Mouse (Mus musculus) urinary bladder, postnatal 14 days (tissue): ENCODE results near the gene Gamt.

Experiments used
- DNase-seq: peaks from one replicate; pipeline ENCODE4 v3.0.0; 2021; ENCODE audit warnings: low spot score

Gamt gene

DNA sequence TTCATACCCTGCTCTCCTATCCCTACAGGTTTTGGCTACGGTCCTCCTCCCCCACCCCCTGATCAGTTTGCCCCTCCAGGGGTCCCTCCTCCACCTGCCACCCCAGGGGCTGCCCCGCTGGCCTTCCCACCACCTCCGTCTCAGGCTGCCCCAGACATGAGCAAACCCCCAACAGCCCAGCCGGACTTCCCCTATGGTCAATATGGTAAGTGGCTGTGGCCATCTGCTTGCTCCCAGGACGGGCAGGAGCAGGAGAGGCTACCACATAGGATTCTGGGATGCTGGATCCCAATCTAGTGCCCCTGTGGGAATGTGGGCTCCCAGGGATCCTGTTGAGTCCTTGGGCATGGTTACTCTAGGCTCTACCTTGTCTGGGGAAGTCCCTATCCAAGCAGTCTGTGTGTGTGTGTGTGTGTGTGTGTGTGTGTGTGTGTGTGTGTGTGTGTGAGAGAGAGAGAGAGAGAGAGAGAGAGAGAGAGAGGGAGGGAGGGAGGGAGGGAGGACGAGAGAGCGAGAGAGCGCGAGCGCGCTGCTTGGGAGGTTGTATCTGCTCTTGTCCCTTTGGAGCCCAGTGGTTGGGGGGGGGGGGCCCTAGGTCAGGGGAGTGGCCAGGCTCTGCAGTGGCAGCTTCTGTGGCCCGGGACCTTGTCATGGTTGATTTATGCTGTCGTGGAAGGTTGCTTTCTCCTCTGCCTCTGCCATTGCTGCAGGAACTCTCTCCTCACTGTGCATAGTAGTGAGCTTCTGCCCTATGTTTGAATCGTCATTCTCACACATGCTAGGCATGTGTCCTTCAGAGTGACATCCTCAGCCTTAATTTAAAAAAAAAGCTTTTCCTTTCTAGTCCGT lies 24.6 kb upstream of the Gamt start:
- DNase-seq, result no peak

DNA sequence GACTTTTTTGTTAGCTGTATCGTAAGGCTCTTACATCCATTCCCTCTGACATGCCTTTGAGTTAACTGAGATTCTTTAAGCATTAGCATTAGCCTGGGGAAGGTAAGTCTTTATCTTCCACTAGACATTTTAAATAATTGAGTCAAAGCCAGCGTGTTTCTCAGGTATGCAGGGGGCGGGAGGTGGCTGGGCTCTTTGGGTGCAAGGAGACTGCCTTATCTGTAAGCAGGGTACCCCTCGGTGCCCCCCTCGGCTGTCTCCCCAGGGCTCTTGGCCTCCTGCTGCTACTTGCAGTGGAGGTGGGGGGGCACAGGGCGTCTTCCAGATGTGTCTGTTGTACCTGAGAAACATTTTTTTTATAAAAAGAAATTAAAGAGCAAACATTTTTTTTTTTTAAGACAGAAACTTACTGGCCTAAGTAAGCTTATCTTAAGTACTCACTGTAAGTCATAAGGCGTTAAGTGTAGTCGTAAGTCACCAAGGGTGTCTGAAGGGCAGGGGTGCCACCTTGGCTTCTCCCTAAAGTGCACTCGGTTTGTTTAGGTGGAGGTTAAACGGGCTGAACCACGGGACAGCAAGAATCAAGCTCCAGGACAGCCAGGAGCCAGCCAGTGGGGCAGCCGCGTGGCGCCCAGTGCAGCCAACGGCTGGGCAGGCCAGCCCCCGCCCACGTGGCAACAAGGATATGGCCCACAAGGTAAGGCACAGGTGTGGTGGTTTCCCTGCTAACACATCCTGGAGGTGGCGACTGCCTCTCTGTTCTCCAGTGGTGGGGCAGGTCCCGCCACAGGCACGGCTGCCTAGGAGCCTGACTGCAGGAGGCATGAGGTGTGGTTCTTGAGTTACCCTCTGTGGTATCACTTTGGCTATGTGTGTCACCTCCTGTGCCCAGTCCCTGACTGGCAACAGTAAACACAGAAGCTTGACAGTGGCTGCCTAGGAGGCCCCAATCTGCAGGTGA lies 21.9 kb upstream of the Gamt start:
- DNase-seq, result peak; percentile 47

DNA sequence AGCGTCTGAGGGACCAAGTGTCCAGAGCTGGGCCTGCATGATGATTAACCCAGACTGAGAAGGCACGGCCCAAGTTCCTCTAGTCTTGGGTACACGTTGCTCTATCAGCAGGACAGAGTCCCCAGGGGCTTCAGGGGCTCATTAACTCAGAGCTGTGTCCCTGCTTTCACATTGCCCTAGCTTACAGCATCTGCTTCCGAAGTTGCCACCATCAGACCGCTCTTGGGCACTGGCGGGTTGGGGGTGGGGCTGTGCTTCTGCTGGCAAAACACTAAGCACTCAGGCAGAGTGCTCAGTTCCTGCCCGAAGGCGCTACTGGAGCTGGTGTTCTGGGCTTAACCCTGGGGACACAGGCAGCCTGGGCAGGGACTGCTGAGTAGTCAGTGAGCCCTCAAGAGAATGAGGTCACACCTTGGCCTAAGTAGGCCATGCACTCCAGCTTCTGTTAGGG lies 21.1 kb upstream of the Gamt start:
- peak; percentile 60 for DNase-seq

DNA sequence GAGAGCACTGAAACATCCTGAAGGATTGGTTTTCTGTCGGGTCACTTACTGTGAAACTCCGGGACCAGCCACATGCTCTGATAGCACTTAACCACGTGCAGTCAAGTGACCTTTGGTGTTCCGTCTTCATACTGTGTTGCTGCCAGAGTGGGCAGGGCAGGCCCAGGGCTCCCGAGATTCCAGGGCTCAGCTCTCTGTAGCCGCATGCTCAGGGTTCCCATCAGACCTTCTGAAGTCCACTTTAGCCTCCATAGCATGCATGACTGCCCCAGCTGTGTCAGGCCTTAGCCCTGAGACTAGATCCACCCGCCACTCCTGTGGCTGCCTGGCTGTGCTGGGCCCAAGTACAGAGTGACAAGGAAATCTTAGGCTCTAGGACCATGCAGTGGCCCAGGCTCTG lies 20.5 kb upstream of the Gamt start:
- no peak for DNase-seq

DNA sequence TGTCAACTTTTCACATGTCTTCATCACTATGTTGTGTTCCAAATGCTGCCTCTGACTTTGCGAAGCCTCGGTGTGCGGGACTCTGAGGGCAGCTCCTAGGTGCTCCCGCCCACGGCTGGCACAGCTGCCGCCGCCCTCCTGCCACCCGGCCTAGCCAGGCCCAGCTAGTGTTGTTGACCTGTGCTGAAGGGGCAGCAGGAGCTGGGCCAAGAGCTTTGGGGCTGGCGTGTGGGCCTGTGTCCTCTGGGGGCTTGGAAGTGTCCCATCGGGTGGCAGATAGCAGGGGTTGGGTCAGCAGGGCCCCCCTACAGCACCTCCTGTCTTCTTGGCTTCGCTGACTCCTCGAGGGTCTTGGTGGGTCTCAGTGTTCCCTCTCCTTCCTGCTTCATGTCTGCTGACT lies 18.5 kb upstream of the Gamt start:
- DNase-seq, result no peak

DNA sequence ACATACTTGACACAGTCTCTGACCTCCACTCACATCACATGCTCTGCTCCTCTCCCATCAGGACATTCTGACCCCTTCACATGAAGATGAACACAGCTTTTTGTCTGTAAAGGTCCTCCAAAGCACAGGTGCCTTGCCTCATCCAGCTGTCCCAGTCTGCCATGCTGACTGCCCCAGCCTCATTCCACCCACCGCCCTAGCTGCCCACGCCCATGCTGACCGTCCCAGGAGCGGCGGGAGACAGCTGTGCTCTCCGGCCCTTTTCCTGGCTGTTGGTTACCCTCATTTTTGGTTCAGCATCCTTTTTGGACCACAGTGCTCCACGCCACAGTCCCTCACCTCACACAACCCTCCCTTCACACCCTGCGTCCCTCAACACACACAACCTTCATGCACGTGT lies 17.6 kb upstream of the Gamt start:
- no peak for DNase-seq

DNA sequence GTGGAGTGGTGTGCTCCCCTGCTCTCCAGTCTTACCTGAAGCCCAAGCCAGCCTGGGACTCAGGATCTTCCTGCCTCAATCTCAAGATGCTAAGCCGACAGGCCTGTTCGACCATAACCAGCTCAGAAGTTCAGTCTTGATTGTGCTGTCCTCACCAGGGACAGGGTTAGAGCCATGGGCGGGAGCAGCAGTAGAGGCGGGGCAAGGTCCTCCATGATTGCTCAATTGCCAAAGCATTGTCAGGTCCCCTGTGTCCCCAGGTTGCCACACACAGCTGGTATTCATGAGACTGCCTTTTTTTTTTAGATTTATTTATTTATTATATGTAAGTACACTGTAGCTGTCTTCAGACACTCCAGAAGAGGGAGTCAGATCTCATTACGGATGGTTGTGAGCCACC lies 15.4 kb upstream of the Gamt start:
- DNase-seq, result no peak

DNA sequence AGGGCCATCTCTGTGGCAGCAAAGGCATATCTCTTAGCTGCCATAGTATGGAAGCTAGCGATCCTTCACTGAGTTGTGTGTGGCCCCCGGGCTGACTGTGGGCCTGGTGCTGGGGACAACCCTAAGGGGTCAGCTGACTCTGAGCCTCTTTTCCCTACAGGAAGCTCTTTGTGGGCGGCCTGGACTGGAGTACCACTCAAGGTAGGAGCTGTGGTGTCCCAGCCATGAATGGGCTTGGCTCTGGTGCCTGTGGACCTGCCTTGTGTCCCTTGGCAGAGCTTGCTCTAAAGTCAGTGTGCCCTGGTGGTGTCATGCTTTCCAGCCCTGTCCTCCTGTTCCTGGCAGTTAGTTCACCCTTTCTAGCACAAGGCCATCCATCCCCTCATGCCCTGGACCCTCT lies 13.0 kb upstream of the Gamt start:
- no peak for DNase-seq

DNA sequence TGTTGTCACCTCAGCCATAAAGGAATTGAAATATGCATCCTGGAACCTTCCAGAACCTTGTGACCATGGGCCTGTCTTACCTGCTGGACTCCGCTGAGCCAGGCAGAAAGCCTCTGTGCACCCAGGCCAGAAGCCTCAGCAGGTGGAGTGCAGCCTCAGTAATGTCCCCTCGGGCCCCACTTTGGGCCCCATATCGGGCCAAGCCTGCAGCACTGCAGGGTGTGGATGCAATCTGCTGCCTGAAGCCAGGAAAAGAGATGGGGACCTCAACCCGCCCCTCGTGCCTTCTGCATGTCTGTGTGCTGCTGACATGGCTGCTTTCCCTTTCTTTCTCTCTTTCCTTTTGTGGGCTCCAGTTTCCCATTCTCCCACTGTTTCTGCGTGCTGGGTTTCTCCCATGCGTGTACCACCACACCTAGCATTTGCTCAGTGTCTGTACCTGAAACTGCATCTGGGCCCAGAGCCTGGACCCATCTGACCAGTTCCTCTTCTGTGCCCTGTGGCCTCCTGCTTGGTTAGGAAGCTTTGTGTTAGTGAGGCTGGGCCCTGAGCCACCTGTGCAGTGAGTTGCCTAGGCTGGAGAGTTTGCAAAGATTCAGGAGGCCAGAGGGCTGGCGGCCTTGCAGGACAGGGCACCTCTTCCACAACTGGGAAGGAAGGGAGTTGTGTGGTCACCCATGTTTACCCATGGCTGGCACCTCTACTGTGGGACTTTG lies 11.2 kb upstream of the Gamt start:
- no peak for DNase-seq

DNA sequence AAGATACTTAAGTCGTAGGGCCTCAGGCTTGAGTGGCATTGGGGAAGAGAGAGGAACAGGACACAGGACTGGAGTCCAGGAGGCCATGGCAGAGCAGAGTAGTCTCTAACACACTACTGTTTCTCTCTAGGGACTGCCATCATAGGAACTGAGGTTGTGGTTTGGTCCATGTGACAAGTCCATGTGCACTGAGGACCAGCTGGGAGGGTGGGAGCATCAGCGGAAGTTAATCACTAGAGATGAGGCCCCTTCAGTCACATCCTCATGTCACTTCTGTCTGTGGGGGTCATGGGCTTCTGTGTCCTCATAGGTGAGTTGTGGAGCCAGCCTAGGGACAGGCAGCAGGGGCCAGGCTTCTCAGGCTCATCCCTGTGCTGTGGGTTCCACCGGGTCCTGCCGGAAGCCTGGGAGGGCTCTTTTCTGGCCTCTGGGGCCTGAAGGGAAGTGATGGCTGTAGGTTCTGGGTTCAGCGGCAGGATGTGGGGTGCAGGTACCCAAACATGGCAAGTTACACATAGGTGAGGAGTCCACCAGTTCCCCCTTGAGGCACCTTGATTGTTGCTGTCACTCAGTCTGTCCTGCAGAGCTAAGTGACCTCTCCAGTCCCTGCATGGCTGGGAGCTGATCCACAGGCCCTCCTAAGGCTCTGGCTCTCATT lies 10.5 kb upstream of the Gamt start:
- no peak for DNase-seq

DNA sequence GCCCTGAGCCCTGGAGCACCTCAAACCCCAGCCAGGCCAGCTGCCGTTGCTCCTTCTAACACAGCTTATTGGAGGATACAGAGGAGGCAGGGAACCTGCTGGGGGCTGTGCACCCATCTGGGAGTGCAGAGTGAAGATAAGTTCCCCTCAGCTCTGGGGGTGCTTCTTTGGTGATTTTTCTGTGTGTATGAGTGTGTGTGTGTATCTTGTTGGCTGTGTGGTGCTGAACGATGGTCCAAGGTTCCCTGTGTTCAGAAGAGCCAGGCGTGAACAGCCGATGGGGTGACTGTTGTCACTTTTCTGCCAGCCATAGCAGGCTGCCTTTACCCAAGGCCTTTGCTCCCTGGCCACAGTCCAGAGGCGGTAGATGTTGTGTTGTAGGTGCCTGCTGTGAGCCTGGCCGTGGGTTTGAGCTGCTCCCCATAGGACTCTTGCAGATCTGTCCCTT lies 9.9 kb upstream of the Gamt start:
- DNase-seq, result no peak

DNA sequence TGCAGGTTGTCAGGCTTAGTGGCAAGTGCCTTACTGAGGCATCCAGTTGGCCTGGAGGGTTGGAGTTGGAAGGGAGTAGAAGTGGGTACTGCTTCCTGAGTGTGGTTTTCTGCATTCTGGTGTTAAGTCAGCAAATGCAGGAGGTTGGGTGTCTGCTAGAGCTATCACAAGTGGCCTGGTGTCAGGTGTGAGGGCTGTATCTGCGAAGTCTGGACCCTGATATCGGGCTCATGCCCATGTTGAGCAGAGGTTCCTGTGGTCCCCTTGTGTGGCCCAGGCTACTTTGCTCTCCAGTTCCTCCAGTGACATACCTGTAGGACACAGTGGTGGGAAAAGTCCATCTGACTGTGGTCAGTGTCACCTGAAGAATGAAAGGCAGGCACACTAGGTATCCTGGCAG lies 9.3 kb upstream of the Gamt start:
- no peak for DNase-seq

DNA sequence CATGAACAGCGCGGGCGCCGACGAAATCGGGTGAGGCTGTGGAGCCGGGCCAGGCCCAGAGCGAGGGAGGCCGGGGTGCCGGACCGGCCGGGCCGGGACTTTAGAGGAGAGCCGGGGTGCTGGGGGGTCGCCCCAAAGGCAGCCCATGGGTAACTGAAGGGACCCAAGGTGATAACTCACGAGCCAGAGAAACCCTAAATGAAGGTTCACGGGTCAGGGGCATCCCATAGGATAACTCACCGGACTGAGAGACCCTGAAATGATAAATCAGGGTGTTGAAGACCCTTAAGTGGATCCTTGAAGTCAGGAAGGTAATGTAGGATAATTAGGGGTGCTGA lies 4.3 kb upstream of the Gamt start:
- DNase-seq, result no peak

DNA sequence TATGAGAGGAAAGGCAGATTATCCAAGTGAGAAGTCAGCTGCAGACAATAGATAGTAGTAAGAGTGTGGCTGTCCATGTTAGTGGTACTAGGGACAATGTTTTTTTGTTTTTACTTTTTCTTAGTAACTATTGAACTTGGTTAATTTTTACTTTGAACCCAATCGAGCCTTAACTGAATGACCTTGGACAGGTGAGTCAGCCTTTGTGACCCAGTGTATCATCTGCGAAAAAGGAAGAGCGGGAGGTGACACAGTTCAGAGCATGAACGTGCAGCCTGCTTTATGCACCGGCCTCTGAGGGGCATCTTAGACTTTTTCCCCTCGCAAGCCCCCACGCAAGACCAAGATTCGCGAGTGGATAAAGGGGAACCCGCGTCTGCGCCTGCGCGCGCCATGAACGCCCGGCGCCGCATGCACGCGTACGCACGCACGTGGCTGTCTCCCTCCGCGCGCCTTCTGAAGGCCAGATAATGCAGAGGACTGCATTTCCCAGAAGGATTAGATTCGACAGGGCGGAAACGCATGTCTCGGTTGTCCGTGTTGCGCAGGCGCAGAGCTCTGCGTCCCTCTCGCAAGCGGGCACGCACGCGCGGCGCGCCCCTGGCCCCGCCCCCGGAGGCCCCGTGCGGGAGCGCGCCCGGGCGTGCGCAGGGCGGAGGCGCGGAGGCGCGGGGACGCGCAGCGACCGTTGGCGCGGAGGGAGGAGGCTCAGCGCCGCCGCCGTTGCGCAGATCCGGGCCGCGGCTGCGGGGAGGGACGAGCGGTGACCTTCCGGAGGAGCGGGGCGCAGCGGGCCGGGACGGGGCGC lies 3.7 kb upstream of the Gamt start:
- peak; percentile 99 for DNase-seq

DNA sequence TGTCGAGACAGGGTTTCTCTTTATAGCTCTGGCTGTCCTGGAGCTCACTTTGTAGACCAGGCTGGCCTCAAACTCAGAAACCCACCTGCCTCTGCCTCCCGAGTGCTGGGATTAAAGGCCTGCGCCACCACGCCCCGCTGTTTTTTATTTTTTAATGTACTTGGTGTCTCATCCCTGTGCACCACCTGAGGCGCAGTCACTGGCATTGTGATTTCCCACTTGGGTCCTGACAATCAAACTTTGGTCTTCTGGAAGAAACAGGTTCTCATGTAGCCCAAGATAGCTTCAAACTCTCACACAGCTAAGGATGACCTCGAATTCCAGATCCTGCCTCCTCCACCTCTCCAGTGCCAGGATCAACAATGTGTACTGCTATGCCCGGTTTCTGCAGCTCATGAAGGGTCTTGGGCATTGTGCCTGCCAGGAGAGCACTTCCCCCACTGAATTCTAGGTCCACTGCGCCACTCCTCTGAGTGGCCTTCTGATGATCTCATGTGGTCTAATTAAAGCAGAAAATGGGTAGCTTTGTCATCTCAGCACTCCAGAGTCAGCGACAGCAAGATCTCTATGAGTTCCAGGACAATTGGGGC lies 2.1 kb upstream of the Gamt start:
- DNase-seq, result no peak

DNA sequence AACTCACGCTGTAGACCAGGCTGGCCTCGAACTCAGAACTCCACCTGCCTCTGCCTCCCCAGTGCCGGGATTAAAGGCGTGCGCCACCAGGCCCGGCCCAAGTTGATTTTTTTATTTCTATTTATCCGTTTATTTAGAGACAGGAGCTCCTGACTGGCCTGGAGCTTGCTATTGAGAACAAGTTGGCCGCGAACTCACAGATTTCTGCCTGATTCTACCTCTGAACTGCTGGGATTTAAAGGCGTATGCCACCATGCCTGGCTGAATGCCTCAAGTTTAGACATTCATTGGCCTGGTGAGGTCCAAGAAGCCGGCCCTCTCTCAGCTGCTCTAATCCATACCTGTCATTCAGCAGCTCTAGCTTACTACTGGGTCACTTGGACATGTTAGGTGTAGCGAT lies 1.4 kb upstream of the Gamt start:
- no peak for DNase-seq

DNA sequence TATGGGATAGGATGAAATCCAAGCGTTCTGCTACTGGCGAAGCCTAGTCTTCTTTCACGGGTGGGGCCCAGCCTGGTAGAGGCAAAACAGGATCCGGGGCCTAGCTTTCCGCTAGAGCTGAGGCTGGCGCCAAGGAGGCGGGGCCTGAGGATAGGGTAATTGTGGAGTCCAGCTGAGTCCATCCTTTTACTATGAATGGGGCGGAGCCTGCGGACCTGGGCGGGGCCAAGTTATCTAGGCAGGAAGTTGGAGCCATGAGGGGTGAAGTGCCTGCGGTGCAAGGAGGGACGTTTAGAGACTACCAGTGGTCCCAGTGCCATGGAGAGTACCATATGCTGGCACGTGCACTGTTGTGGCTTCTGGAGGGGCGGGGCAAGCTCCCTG lies 765 bp upstream of the Gamt start:
- DNase-seq, result peak; percentile 100

DNA sequence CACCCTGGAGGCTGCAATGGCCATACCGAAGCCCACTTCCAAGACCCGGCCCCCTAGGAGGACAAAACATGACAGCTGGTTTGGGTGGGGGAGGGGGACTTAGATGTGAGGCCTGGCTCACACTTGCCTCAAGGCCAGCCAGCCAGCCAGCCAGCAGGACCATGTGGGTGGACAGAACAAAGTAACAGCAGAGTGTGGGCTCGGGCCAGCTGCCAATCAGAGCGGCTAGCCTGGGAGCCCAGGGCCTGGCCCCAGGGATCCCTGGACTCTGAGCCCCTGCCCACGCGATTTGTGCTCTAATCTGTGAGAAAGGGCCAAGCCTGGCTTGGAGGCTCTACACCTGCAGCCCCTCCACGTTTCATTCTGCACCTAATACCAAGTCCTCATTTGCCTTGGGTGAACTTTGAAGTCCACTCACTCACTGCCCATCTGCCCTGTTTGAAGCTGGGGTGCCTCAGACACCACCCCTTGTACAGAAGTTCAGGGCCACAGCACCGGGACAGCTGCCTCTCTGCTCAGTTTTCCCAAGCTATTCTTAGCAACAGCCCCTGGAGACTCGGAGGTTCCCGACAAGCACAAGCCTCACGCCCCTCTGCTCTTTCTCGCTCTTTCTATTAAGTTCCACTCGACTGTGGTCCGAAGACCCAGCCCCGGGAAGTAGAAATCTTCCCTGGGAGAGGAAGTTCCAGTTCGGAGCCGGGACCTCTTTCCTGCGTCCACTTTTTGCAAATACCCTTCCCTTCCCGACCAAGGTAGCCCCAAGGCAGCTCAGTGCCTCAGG lies 761 bp downstream of the Gamt start:
- DNase-seq, result peak; percentile 51

DNA sequence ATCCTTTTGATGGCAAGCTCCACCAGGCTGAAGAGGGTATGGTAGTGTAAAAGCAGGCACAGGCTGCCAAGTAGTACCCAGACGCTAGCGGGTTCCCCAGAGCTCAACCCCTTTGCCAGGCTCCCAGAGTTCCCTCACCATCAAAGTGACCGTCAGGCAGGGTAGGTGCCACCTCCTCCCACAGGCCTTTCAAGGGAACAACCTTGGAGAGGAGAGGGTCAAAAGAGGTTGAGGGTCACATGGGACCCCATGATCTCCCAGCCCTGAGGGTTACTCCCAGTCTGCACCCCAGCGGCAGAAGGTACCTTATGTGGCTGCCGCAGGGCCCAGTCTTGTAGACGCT lies 1.4 kb downstream of the Gamt start:
- DNase-seq, result no peak
